Mouse (Mus musculus) c-Kit-positive CD71-positive TER-119-negative erythroid progenitor cells, embryonic 14.5 days (primary cell): ENCODE measurements around the gene Sh3d19.
"Not testable (repeated sequence)": the region's sequence is repeated elsewhere in the genome, so short reads cannot be mapped to it uniquely, and the experiment has no call there.

ENCODE experiments used
- DNase-seq: peaks from one replicate; pipeline ENCODE4 v3.0.0-alpha.2; 2013; ENCODE audit warnings: low read depth

Gene Sh3d19

DNA sequence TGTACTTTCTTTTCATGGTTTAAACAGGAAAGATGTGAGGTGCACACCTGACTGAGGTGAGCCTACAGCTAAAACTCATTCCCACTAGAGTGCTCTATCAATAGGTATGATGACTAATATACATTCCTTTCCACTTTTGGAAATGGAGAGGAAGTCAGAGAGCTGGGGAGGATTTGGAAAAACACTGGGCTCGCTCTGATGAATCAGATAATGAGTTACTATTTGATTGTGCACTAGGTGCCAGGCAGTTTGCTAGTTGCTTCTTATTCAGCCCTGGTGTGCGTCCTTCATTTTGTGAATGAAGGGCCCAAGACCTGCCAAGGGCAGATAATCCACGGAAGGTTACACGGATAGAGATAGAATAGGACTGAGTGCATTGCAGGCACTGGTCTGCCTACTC lies 9.1 kb downstream of the Sh3d19 start:
- no peak for DNase-seq

DNA sequence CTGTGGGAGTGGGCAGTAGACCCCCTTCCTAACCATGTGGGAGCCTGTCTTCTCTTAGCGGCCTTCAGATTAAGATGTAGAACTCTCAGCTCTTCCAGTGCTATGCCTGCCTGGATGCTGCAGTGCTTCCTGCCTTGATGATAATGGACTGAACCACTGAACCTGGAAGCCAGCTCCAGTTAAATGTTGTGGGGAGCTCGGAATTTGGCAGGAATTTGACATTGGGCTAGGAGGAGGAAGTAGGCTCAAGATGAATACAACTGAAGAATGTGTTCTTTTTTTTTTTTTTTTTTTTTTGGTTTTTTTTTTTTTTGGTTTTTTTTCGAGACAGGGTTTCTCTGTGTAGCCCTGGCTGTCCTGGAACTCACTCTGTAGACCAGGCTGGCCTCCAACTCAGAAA lies 10.9 kb downstream of the Sh3d19 start:
- DNase-seq: not testable (repeated sequence)

DNA sequence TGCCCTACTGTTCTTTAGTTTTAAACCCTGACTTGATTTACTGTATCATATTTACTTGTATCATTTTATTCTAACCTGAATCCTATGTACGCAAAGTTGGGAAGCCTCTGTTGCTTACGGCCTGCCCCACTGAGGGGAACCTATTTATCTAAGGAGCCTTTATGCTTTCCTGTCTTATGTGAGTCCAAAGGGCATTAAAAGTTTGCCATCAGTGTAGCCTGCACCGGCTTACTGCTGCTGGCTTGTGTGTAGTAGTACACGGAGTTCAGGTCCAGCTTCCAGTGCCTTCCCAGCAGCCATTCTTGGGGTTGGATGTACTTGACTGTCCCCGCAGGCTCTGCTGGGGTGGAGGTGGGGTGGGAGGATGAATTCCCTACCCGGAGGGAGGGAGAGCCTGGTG lies 13.6 kb downstream of the Sh3d19 start:
- no peak for DNase-seq

DNA sequence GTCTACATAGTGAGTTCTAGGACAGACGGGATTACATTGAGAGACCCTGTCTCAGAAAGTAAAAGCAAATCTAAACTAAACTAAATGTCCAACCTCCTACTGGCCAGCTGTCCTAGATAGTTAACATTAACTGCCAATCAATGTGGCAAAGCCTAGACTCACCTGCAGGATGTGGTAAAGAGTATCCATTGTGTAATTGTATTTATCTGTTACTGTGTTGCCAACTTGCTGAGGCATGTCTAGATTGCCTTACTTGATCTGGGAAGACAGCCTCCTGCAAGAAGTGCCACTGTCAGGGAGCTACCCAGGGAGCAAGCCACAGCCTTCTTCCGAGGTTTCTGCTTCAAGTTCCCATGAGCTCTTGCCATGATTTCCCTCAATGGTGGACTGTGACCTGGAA lies 16.3 kb downstream of the Sh3d19 start:
- DNase-seq: no peak

DNA sequence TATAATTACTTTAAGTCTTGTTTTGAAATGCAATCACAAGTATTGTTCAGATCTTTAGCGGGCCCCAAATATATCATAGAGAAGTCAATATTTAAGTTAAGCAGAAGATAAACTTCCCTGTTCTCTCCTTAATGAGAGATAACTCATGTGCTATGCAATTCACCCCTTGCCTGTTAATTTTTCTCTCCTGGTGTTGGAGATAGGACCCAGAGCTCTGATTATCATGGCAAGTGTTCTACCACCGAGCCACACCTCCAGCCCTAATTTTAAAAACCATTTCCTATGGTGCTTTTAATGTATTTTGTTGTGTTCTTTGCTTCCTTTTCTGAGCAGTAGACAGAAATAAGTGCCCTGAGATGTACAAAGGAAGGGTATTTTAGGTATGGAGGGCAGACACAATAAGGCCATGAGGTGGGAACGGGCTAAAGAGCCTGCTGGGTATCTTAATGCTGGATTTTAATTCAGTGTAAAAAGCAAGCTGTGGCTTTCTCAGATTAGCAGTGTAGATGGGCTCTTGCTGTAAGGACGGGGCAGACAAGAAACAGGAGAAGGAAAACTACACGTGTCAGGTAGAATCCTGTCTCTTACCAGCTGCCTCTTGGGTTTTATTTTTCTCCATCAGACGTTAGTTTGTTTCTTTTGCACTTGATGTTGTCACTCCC lies 20.4 kb downstream of the Sh3d19 start:
- DNase-seq: peak; percentile 41

DNA sequence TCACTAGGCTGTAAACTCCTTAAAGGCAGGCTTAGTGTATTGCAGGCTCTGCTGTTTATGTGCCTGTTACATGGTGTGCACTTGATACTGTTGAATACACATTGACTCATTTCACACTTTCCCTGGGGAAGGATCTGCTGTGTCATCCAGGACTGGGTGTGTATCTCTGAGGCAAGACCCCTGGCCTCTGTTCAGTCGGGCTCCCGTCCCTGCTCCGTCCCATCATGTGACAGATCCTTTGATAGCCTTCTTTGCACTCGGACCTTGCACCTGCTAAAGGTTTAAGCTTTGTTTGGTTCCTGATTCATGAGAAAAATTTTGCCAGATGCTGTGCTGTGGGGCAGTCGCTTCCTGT lies 20.9 kb downstream of the Sh3d19 start:
- peak; percentile 39 for DNase-seq

DNA sequence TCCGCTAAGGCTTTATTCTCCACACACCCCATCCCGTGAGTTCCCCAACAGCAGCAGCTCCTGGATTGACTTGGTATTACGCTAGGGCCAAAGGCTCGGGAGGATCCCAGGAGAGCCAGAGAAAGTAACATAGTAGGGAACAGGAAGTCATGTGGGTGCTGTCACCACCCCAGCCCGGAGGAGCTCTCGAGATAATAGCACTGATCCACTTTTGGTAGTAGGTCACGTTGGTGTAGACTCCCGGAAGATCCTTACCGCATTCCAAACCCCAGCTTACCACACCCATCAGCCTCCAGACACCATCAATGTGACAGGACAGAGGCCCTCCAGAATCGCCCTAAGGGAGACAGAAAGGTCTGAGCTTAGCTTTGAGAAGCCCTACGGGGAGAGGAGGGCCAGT lies 22.8 kb downstream of the Sh3d19 start:
- no peak for DNase-seq

DNA sequence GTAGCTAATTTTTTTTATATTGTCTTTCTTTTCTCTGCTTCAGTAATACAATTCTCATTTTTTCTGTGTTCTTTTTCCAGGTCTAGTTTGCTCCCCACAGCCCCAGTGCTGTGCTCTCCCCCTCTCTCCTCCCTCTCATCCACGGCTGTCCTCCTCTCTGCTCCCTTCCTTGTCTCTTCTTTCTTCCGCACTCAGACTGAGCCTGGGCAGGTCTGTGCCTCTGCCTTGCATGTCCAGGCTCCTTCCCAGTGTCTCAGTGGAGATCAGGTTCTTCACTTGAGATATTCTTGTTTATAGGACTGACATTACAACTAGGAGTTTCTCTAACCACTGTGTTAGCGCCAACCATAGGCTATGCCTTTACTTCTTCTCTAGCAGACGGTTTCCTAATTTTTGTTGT lies 23.7 kb downstream of the Sh3d19 start:
- no peak for DNase-seq

DNA sequence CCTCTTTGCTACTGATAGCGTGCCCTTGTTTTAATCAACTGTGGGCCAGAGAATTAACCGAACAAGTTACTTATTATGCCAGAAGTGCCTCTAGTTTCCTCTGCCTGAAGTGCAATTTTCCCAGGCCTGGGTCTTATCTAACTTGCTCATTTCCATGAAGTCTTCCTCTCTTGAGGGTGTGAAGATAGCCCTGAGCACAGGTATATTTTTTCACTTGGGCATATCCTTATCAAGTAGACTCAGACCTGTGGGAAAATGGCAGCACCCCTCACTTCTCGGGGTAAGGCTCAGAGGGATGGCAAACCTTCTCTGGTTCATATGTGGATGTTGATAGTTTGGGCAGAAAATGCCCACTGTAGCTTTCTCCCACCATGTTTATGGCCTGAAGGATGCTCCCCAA lies 30.4 kb downstream of the Sh3d19 start:
- peak; percentile 17 for DNase-seq

DNA sequence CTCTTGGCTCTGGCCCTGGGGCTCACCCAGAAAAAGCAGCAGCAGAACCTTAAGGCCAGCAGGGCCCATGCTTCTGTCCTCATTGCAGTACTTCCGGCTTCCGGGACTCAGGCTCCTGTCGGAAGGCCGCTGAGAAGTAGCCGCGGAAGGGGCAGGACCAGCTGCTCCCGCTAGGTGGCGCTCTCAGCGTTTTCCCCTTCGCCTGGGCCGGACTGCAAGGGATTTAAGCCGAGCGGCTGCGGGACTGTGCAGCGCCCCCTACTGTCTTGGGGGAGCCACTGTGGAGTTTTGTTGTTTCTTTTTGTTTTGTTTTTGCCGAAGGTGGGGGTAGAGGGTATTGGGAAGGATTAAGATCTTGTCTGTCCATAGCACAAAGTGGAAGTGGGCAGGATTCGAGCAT lies 31.5 kb downstream of the Sh3d19 start, which contains the start of gene Prss48:
TSS of gene Prss48 (minus strand) at position 69 of the 400 bp plus-strand sequence.
- no peak for DNase-seq

DNA sequence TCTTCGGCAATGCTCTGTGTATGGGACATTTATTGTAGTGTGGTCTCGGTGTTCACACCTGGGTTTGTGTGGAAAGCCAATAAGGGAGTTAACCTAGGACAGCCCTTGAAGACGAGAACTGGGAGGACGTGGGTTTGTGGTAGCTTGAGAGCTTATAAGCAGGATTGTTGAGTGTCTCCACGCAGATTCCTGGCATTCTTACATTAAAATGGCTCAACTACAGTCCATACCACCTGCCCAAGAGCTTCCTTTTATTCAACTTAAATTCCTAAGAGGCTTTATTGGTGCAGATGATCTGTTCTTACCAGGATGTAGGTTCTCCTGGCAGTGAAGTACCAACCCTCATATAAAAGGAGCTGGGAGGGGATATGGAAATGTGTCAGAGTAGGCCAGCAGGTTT lies 32.0 kb downstream of the Sh3d19 start:
- DNase-seq: no peak

DNA sequence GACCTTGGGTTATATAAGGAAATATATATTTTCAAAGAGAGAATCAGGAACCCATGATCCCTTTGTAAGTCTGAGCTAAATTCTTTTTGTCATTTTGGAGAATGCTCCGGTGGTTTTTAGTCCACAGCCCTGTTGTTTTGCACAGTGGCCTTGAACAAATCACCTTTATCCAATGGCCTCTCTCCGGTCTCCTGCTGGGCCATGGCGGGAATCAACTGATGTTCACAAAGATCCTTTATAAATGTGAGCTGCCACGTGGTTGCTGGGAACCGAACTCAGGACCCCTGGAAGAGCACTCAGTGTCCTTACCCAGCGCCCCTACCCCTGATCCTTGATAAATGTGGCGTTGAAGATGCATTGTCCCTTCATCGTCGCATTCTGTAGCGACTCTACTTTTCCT lies 33.8 kb downstream of the Sh3d19 start:
- no peak for DNase-seq

DNA sequence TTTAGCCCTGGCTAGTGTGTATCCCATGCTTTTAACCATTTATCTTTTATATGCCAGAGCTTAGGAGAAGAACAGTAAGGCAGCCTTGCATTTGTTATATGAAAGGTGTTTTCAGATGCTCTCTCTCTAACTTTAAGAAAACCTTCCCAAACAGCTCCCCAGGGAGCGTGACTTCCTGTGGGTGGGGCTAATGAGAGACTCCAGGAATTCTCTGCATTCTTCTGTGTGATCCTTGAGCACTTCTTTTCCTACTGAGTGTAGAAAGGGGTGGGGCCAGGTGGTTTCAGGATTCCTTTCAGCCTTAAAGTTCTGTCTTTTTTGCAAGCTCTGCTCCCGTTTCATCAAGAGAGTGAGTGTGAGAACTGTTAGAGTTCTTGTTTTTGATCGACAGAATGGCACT lies 39.7 kb downstream of the Sh3d19 start:
- DNase-seq: no peak

DNA sequence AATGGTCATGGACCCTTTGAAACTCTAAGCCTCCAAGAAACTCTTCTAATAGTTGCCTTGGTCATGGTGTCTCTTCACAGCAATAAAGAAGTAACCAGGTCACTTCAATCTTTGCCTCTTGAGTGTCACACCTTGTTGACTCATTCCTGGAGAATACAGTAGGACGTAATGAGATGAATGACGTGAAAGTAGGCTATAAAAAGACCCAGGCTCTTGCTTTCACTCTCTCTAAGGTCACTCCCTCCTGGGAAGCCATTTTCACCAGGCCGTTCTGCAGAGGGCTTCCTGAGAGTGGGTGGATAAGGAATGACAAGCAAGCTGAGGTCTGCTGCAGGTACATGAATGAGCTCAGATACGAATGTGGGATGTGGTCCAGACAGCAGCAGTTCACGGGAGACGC lies 40.5 kb downstream of the Sh3d19 start:
- DNase-seq: no peak

DNA sequence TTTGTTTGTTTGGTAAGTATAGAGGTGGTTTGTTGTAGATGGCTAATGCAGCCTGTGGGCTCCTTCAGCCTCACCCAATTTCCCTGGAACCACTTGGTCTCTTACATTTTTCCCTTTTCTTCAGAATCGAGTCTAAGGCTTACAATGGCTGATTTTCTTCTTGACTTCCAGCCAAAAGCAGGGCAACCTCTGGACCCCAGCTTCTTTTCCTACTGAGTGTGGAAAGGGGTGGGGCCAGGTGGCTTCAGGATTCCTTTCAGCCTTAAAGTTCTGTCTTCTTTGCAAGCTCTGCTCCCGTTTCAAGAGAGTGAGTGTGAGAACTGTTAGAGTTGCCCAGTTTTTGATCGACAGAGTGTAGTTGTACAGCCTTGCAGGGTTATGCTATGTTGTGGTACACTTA lies 40.9 kb downstream of the Sh3d19 start:
- no peak for DNase-seq

DNA sequence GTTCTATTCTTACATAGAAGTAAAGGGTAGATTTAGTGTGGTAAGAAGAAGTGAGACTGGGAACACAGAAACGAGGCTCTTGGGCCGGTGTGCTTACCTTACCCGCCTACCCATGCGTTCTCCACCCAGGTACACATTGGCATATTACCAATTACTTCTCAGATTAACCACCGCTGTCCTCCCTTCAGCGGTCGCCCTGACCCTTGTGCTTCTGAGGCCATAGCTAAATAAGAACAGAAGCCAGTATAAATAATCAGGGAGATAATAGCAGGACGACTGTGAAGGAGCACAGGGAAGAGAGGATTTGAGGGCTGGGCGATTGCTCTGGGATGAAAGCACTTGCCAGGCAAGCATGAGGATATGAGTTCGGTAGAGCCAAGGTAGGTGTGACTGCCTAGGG lies 42.9 kb downstream of the Sh3d19 start:
- DNase-seq: no peak

DNA sequence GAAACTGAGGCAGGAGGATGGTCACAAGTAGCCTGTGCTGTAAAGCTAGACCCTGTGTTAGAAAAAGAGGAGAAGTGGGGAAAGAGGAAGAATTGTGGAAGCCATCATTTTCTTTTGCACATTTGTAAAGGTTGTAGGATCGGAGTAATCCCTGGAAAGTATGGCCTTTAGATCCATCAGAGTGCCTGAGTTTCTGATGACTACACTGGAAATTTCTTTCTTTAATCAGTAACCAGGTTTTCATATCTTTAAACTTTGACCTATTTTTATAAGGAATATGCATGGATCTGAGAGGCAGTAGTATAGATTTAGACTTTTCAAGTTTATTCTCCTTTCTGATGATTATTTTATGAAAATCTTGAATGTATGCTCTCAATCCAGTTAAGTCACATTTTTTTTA lies 46.1 kb downstream of the Sh3d19 start:
- DNase-seq: no peak

DNA sequence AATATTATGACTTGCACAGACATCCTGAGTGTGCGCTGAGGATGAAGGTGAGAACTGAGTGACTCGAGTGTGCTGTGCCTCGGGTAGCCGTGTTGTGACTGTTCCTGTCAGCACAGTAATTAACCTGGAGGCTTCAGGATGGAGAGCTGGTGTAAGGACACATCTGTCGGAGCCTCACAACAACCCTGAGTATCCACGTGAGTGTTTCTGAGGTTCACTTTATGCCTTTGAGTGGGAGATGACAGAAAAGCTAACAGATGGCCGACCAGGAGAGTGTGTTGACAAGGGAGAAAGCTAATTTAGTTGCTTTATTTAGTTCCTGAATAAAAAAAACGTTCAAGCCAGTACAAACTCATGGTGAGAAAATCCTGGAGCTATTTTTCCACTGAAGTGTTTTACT lies 46.6 kb downstream of the Sh3d19 start:
- DNase-seq: no peak

DNA sequence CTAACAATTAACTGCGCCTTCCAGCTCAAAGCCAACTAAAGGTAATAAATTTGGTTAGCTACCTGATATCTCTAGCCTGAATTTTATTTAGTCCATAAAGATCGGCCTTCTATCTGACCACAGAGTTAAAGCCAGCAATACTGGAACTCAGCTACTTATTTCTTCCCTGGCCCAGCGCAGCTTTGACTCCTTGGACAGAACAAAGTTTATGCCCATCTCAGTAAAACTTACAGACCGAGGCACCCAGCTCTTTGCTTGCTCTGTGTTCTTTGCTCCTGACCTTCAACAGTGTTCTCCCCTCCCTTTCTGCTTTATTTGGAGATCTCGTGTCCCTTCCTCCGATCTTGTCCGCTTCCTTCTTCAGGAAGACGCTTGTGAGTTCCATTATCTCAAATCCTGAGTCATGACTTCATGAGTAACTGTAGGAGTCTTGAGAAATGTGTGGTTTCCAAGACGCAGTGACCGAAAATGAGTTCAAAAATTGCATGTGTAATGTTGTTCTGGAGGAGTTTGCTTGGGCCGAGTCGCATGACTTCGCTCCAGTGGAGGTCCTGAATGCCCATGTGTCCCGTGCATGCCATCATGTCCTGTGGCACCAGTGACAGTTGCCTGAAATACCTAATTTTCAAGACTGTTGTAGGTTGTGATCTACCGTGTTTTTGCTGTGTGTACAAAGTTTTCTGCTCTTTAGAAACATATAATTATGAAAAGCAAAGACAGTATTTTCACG lies 50.2 kb downstream of the Sh3d19 start:
- DNase-seq: no peak

DNA sequence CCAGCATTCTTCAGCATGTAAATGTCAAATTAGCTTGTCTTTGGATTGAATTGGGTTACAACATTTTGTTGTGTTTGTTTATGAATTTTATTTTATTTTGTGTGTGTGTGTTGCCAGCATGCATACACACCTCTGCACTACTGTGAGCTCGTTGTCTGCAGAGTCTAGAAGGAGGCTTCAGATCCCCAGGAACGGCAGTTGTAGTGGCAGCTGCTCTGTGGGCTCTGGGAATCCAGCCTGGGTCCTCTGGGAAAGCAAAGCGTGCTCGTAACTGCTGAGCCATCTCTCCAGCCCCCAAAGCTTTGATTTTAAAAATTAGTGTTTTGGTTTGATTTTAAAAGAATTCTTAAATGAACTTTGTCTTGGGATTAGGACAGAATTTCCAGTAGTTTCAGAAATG lies 50.7 kb downstream of the Sh3d19 start:
- no peak for DNase-seq

DNA sequence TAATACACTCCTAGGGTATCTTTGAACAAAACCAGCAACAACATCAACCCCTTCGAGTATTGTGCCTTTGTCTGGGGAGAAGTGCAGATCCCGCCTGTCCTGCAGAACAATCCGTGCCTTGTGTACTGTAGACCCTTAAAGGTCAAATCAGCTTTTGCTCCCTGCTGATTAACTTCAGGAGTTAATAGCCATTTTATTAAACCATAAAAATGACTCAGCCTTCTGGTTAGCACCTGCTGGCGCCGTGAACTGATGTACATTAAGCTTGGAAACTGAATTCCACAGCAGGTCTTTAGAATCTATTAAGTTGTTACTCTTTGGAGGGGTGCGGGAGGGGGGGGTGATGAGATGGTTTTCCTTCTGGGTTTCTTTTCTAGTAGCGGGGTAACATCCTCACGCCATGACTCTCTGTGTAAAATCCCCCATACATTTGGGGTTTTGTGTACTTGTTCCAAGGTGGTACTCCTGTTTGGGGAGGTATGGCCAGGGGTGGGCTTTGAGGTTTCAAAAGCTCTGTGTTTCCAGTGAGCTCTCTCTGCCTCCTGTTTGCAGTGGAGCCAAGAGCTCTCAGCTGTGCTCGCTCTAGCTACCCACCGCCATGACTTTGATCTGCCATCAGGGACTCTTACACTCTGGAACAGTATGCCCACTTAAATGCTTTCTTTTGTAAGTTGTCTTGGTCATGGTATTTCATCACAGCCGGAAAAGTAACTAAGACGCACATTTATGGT lies 53.3 kb downstream of the Sh3d19 start:
- no peak for DNase-seq

DNA sequence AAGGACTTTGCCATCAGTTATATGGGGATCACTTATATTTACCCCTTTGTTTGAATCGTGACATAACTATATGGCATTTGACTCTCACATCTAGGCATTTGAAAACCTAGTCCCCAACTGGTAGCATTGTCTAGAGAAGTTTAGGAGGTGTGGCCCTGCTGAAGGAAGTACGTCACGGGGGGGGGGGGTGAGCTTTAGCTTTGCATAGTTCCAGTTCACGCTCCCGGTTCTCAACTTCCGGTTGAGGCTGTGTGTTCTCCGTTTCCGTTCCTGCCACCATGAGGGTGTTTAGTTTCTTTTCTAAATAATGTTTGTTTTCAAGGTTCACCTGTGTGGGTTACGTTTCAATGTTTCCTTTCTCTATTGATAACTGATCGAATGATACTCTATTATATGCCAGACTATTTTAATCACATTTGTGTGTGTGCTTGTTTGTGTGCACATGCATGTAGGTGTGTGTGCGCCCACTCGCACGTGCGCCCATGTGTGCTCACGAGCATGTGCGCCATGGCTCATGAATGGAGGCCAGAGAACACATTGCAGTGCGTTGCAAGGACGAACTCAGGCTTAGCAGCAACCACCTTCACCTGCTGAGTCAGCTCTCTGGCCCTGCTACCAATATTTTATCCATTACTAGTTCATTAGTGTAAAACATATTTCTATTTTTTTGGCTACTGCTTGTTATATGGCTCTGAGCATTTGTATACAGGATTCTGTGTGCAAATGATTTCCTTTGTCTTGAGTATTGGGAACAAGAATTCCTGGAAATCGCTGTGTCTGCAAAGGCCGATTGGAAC lies 54.6 kb downstream of the Sh3d19 start:
- DNase-seq: no peak
